8 mouse cellular contexts compared by ENCODE assay signal in genomic region chr17:35838122-35838544, GRCm38 (mm10). TPM values are rescaled to one million over a fixed set of nuclear protein-coding genes. Genes with fewer than 3 reads are reported as not detected.
DNase-seq lines count a peak whose midpoint lies in the region; ATAC-seq and TF ChIP-seq lines count a peak whose summit lies in the region.

Tubb5 (minus strand) TSS chr17:35838306.

- peak within 1 kb of the TSS; percentile 83 for H3K27ac ChIP-seq in ES-E14 (ENCODE audit: insufficient read depth, low read depth, low read length, poor library complexity, severe bottlenecking)
- H3K27ac ChIP-seq in forebrain, embryonic 16.5 days (ENCODE audit: low read length): peak within 1 kb of the TSS; percentile 94
- H3K27ac ChIP-seq in lung, embryonic 15.5 days: peak within 1 kb of the TSS; percentile 98

- H3K9ac ChIP-seq in ES-E14 (ENCODE audit: insufficient read depth, low read depth, low read length, poor library complexity, severe bottlenecking): peak within 1 kb of the TSS; percentile 74
- peak within 1 kb of the TSS; percentile 83 for H3K9ac ChIP-seq in forebrain, embryonic 16.5 days (replicated peaks; ENCODE audit: low read depth, low read length)
- peak within 1 kb of the TSS; percentile 92 for H3K9ac ChIP-seq in lung, embryonic 15.5 days

- WGBS in forebrain, embryonic 16.5 days: 1% methylated on average over 29 of the region's 29 CpGs
- WGBS in lung, embryonic 15.5 days: under 1% methylated on average over 29 of the region's 29 CpGs

- in situ Hi-C loops in ES-E14 (cut with MboI; ENCODE audit: low sequenced_read_pairs in 2 of 2, unreplicated experiment in 2 of 2): no loop called here

- H3K4me3 ChIP-seq in ES-E14 (ENCODE audit: insufficient read depth in 1 of 2, low read depth in 1 of 2, low read length in 2 of 2, poor library complexity in 1 of 2, severe bottlenecking in 1 of 2): peak within 1 kb of the TSS; percentile 88 to 96
- peak within 1 kb of the TSS; percentile 63 for H3K4me3 ChIP-seq in forebrain, embryonic 16.5 days (replicated peaks; ENCODE audit: low read length)
- H3K4me3 ChIP-seq in lung, embryonic 15.5 days: peak within 1 kb of the TSS; percentile 65

- peaks cover 32% of the 10 kb centered on the region for H3K36me3 ChIP-seq in ES-E14 (ENCODE audit: control insufficient read depth, insufficient read depth, low read length, poor library complexity, severe bottlenecking)
- H3K36me3 ChIP-seq in forebrain, embryonic 16.5 days (ENCODE audit: control insufficient read depth, insufficient read depth): peaks cover 29% of the 10 kb centered on the region
- peaks cover 34% of the 10 kb centered on the region for H3K36me3 ChIP-seq in lung, embryonic 15.5 days

- H3K27me3 ChIP-seq in forebrain, embryonic 16.5 days (replicated peaks; ENCODE audit: control insufficient read depth, insufficient read depth, low read length): no peaks in the 10 kb centered on the region
- H3K27me3 ChIP-seq in lung, embryonic 15.5 days: no peaks in the 10 kb centered on the region

- intact Hi-C loops in heart, postnatal 36 days (cut with DNase I): no loop called here

- H3K4me2 ChIP-seq in forebrain, embryonic 16.5 days (ENCODE audit: low read length): peak within 1 kb of the TSS; percentile 78
- H3K4me2 ChIP-seq in lung, embryonic 15.5 days: peak within 1 kb of the TSS; percentile 81

- DNase-seq in ES-E14 (ENCODE audit: low read depth, low spot score): peak; percentile 95
- peak; percentile 97 for DNase-seq in cerebellum, adult 11-12 months
- DNase-seq in heart, postnatal 36 days: peak; percentile 93 to 94
- peak; percentile 96 for DNase-seq in layer of hippocampus, adult 8-10 months (ENCODE audit: low spot score in 2 of 2)
- DNase-seq in ovary, adult 18-20 months (ENCODE audit: low spot score): peak; percentile 96
- DNase-seq in thymus, postnatal 0 days (ENCODE audit: low spot score): peak; percentile 96

- peak; percentile 77 for ATAC-seq in forebrain, embryonic 16.5 days
- peak; percentile 82 for ATAC-seq in lung, embryonic 15.5 days (ENCODE audit: borderline replicate concordance, extremely low read depth, low FRiP score, low TSS enrichment)

- H3K4me1 ChIP-seq in ES-E14 (ENCODE audit: control insufficient read depth in 2 of 2, insufficient read depth in 2 of 2, low read length in 2 of 2, poor library complexity in 1 of 2): peaks cover 8 to 13% of the 10 kb centered on the region in 2 experiments
- peaks cover 53% of the 10 kb centered on the region for H3K4me1 ChIP-seq in forebrain, embryonic 16.5 days (replicated peaks; ENCODE audit: control insufficient read depth, insufficient read depth, low read length)
- H3K4me1 ChIP-seq in lung, embryonic 15.5 days: peaks cover 44% of the 10 kb centered on the region

- no peaks in the 10 kb centered on the region for H3K9me3 ChIP-seq in ES-E14 (ENCODE audit: control insufficient read depth, insufficient read depth, low read depth, low read length)
- no peaks in the 10 kb centered on the region for H3K9me3 ChIP-seq in forebrain, embryonic 16.5 days (ENCODE audit: control insufficient read depth, low read length)
- no peaks in the 10 kb centered on the region for H3K9me3 ChIP-seq in lung, embryonic 15.5 days

TF ChIP-seq in ES-E14, 5 proteins besides CTCF, POLR2A, EP300 and RAD21:
- TF ChIP-seq ZNF384 (IDR thresholded peaks at IDR 0.05; ENCODE audit: low read depth, low read length): no peak
- TF ChIP-seq MAFK (IDR thresholded peaks at IDR 0.05; ENCODE audit: insufficient read depth, low read depth, low read length): no peak; the same call in 1 of the 2 replicates
- TF ChIP-seq ZC3H11A (IDR thresholded peaks at IDR 0.05; ENCODE audit: borderline replicate concordance, low read depth, low read length): no peak
- peak; percentile 93 for TF ChIP-seq HCFC1 (IDR thresholded peaks at IDR 0.05; ENCODE audit: borderline replicate concordance, insufficient read depth, low read length)
- peak; percentile 57; the same call in 1 of the 2 replicates for TF ChIP-seq CHD2 (IDR thresholded peaks at IDR 0.05; ENCODE audit: low read depth, low read length)

RNA-seq across cellular contexts. Expression of gene Tubb5, which starts in this region (rescaled TPM):
- 1,077 and 1,157 TPM in 2 replicates for total RNA-seq in ES-E14 (2012; rRNA removed)
- 1,979 and 2,045 TPM in 2 replicates for polyA plus RNA-seq in forebrain, embryonic 16.5 days (2015; fragmentation: Nextera tagmentation; extraction: Ambion mirVana)
- total RNA-seq in heart, postnatal 36 days (2021): 10 to 100 TPM; 87.6 to 91.6 TPM
- 100 to 1,000 TPM; 339 to 357 (median 343) TPM for total RNA-seq in layer of hippocampus, adult 8-10 months (2022)
- 1,042 and 1,079 TPM in 2 replicates for polyA plus RNA-seq in lung, embryonic 15.5 days (2015; fragmentation: Nextera tagmentation; extraction: Ambion mirVana)
- 942 and 997 TPM in 2 replicates for polyA plus RNA-seq in thymus, postnatal 0 days (2015; fragmentation: Nextera tagmentation; extraction: Ambion mirVana)

Comparison
In these comparisons a context has a peak if more than half of its experiments do, and no peak if none do; other contexts are left out.
1. Peak in every context shown above with its lines: DNase-seq, ATAC-seq, H3K4me3 ChIP-seq and H3K27ac ChIP-seq.